Mouse (Mus musculus): ENCODE measurements around the gene Man2a1. TPM values are rescaled to one million over a fixed set of nuclear protein-coding genes. Genes with fewer than 3 reads are reported as not detected.

The Man2a1 gene
- total RNA-seq, 4 experiments from 2014 or later, result 112 to 154 (median 134) TPM

DNA sequence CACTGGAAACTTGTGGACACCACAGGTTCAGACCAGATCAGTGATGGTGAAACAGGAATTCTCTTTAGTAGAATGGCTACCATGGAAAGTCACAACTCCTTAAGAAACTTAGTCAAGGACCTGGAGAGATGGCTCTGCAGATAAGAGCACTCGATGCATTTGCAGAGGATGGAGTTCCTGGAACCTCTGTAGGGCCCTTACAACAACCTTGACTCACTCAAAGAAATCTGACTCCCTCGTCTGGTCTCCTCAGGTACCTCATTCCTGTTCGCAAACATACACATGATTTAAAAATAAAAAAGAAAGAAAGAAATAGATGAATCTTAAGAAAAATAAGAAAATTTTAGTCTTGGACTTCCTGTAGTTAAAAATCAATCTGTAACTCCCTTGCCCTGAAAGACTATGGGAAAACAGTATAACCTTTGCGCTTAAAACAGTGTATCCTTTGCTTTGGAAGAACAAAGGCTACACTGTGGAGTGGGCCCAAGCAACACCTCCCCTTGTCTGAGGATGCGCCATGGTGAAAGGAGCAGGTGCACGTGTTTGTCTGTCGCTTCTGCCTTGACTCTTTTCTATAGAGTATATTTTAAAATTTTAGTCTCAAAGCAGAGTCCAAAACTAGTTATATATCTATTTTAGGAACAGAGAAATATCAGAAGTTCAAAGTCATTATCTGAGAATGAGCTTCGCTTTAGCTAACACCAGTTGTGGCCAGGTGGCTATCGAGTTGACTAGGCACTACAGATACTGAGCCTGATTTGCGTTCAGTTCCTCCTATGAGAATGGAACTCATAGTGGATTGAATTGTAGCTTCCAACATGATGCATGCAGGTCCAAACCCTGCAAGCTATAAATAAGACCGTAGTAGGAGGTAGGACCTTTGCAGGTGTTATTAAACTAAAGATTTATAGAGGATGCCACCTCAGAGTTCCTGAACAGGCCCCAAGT lies 163.9 kb downstream of the Man2a1 start:
- DNase-seq, result no peak

DNA sequence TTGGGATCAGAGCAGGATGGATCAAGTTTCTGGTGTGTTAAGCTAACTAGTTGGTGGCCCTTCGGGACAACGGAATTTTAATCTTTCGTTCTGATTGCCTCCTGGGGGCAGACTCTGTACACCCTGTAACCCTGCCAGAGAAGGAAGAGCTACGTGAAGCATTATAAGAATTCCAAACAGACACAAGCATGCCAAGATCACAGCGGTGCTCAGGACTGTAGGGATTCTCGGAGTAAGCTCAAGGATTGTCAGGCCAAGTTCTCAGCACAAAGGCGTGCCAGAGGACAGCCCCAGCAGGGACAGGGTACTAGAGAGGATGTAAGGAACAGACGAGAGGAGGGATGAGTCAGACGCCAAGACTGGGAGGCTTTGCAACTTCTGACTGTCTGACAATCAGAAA lies 164.8 kb downstream of the Man2a1 start:
- no peak for DNase-seq

DNA sequence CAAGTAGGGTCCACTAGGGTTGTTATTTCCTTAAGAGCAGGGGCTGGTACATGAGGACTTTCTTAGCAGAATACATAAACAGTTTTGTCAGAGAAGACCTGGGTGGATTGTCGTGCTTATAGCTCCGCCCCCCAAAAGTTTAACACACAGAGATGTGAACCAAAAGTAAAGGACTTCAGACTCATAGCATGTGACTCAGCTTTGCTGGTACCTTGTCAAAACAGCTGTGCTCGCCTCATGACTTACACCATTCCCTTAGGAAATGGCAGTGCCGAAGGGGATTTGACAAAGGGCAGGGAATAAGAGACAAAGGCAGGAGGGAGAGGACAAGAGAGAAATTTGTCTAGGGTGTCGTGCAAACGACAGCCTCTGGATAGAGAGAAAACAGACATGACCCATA lies 166.0 kb downstream of the Man2a1 start:
- no peak for DNase-seq

- no peak for DNase-seq
These were observed 169.7 kb downstream of the Man2a1 start for GRCm38 (mm10) chr17:64770277-64770676.

GRCm38 (mm10) chr17:64772611-64773010 lies 172.1 kb downstream of the Man2a1 start:
- no peak for DNase-seq

GRCm38 (mm10) chr17:64774218-64774617 lies 173.7 kb downstream of the Man2a1 start:
- no peak for DNase-seq

- DNase-seq, result no peak
These were observed 177.8 kb downstream of the Man2a1 start for GRCm38 (mm10) chr17:64778300-64778699.

DNA sequence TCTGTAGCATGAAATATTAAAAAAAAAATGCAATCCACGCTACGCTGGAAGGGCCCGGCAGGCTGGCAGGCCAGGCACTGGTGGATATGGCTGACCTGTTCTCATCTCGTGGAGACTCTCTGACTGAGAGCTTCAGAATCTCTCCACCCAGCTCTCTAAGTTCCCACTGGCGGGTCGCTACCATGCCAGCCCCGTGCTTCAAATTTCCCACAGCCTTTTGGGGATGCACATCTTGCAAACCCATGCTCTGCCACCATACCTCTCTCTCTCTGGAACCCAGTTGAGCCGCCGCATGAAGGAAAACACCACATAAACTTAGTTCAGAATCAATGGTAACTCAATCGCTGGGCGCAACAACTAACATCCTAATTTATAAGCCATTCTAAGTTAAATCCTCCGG lies 178.2 kb downstream of the Man2a1 start:
- no peak for DNase-seq

DNA sequence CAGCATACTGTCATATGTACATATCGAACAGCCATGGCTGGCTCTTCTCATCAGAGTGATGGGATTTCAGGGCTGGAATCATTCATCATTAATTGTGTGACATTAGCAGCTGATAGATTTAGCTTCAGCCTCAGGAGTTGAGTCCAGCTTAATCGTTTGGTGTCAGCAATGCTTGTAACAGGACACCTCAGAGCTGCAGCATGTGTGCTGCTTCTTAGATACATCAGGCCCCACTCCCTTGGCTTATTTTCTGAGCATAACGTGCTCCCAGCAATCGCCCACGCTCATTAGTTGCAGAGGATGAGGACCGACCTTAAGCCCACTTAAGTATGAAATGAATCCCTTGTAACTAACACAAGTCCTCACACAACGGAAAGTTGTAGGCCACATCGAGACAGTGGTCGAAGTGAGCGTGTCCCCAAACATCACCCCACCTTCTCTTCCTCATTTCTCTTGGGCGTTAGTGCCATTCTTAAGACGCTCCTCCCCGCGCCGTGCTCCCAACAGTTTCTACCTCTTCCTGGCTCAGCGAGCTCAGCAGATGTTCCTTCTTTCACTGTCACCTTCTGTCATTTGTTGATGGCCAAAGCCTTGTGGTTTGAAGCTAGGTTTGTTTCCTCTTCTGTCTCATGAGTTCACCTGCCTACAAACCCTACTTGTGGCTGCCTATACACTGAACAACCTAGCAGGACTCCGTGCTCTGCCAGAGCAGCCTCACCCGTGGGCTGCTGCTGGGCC lies 180.4 kb downstream of the Man2a1 start:
- no peak for DNase-seq

- DNase-seq, result no peak
These were observed 181.8 kb downstream of the Man2a1 start for GRCm38 (mm10) chr17:64782307-64782706.

DNA sequence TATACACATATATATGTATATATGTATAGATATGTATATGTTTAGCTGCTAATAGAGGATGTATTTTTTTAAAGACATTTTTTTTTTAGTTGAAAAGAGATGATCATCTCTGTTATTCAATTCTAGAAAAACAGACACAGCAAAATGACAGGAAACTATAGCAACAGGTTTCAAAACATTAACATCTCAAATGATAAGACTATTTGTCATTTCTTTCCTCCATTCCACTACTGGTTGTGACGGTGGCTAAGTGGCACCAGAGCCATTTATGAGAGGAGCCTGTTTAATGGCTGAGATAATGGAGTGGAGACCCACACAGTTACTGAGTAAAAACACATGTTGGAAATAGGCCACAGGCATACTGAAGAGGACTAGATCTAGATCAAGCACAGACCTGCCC lies 185.4 kb downstream of the Man2a1 start:
- no peak for DNase-seq

DNA sequence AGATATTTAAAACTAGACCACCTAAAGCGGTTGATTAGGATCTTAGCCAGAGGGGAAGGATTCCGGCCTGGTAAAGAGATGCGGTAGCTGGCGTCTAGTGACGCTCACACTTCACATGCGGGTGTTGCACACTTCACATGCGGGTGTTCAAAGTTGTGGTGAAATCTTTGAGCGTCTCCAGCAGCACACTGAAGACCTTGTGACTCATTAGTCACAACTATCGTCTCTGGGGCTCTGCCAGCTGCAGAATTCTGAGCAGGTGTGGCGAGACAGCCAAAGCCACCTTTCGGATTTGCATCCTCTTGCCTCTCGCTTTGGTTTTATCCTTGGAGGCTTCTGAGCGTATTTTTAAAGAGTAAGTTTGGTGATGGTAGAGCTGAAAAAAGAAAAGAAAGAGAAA lies 187.8 kb downstream of the Man2a1 start:
- DNase-seq, result no peak

DNA sequence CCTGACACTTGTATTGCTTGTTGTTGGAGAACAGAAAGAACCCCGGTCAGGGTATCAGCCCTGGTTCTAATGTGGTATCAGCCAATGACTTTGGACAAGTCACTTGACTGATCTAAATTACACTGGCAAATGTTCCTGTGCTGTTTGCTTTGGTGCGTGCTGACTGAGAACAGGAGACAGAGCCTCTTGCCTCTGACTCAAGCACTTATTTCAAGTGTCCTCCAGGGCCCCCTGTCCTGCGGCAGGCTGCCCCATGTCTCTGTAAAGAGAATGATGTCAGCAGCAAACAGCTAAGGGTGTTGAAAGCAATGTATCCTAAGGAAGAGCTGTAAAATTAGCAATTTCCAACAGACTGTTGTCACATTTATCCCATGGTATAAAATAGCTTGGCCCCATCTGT lies 188.6 kb downstream of the Man2a1 start:
- DNase-seq, result no peak

- DNase-seq, result peak; percentile 10
These were observed 191.5 kb downstream of the Man2a1 start for GRCm38 (mm10) chr17:64792076-64792475.

DNA sequence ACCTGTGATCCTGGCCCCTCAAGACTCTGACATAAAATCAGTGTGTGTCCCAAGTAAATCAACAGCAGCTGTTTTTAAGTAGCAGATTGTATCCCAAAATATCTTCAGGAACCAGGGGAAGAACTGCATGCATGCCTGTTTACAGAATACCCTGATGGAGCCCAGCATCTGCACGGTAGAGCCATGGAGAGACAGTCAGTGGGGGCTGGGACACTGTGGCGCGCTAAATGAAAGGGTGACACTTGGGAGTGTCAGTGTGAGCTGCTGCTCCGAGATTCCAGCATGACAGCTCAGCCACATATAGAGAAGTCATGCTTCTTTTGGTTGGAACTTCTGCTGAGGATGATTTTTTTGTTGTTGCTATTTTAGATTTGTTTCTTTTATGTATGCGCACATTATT lies 192.1 kb downstream of the Man2a1 start:
- no peak for DNase-seq

DNA sequence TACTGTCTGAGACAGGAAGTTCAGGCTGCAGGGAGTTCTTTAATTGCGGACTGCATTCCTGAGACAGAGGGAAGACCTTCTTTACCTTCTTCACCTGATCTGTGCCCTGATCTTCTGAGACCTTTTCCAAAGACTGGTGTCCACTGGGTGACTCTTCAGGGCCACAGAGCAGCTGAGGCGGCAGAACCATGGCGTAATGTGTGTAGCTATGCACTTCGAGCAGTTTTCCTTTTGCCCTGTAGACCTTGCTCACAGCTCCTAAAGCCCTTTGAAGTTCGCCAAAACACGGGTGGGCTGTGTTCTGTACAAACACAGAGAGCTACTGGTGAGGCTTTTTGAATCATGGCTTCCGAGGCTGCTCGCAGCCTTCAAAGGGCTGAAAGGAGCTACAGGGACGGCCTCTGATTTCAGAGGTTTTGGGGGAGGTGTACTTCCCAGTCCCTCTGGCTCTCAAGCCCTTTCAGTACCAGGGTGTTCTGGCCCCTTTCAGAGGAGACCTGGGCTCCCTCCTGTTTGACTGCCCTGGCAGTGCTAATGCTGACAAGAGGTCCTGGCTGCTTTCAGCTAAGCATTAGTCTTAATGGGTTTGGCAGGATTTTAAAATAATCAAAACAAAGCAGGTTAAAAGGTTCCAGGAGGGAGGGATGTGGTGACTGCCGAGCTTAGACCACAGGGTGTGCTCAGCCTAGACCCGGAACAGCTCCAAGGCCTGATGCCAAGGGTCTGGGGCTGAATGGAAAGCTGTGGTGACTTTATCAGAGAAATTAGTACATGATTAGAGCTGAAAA lies 201.8 kb downstream of the Man2a1 start:
- no peak for DNase-seq

- DNase-seq, result no peak
These were observed 202.4 kb downstream of the Man2a1 start for GRCm38 (mm10) chr17:64802956-64803275.

Other genes with a start within 250 kb of the Man2a1 start
- not detected for gene 4930583I09Rik, start 235.3 kb downstream of the Man2a1 start, total RNA-seq (2022)

Data from adrenal gland, adult 8-10 months (tissue).